Mouse (Mus musculus): ENCODE results near the gene Gm17359.

Gene Gm17359

GRCm38 (mm10) chr3:79478400-79478799 is 141.9 kb downstream of the Gm17359 start:
- no peak for DNase-seq (ENCODE audit: low spot score)

DNA sequence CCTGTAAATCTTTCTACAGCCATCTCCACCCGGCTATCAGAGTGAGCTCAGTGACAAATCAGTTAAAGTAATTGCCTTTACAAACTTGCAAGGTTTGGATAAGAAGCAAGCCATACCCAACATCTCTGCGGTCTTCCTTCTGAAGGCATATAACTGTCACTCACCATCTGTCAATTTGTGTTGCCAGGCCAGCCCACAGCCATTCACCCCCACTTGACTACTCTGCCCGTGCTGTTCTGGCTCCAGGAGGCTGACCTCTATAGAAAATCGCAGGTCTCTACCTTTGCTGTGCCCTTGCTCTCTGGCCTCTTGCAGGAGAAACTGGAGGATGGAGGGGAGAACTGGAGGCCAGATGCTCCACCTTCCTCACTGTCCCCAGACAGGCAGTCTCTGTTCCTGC is 142.4 kb downstream of the Gm17359 start:
- DNase-seq (ENCODE audit: low spot score), result no peak

- no peak for DNase-seq (ENCODE audit: low spot score)
These were observed 148.0 kb downstream of the Gm17359 start for GRCm38 (mm10) chr3:79484286-79485063.

DNA sequence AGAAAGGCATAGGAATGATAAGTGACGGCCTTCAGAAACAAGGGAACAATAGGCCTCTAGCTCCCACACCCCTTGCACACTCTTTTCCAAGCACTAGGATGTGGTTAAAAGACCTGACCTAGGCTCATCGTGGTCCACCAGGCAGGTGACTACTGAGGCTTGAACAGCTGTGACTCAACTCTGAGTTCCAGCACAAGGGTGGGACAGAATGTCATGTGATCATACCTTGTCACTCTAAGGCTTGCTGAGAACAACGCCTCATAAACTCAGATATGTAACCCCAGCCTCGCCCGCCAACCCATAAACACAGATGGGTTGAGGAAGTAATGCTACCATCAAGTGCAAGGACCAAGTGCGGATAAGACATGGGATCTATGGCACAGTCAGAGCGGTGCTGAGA is 151.6 kb downstream of the Gm17359 start:
- no peak for DNase-seq (ENCODE audit: low spot score)

- no peak for DNase-seq (ENCODE audit: low spot score)
These were observed 153.6 kb downstream of the Gm17359 start for GRCm38 (mm10) chr3:79490102-79490501.

DNA sequence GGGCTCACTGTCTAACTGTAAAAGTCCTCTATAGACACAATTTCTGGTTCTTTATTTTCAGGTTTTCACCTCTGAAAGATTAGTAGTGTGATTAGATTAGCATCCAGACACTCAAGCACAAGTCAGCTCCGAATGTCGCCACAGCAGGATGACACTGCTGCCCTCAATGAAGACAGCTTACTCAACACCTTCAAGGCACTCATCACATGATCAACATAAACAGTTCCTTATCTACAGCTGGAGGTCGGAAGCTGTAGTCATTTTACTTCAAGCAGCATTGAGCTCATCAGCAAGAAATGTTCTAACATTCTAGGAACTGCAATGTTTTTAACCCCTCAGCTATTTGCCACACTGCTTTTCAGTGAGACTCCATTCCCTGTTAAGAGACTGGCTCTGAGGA is 155.2 kb downstream of the Gm17359 start:
- DNase-seq (ENCODE audit: low spot score), result no peak

DNA sequence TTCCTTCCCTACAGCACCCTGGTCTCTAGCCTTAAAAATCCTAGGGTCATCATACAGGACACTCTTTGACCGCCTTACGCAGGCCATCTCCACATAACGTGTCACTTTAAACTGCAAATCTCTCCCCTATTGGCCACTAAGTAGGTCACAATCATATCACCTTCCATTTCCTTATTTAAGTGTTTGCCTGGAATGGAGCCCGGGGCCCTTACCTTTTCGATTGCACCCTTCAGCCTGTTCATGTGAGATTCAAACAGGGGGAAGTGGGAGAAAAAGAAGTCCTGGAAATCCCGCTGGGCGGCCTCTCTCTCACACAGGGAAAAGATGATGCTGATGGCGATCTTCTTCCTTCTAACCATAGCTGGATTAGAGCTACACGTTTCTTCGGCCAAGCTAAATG is 156.6 kb downstream of the Gm17359 start:
- DNase-seq (ENCODE audit: low spot score), result no peak

DNA sequence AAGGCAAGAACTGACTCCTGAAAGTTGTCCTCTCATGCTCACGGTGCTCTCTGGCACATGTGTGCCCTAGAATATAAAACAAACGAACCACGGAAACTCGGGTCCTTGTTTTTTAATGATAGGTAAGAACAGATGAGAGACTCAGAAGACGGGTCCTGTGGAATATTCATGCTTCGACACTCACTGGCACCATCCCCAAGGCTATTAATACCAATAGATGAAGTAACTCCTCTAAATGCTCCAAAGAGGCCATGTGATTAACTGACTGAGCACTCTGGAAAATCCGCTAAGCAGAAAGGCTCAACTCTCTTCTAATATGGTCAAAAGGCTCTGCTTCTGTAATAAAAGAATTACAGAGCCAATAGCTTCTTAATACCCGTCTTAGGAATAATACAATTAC is 157.6 kb downstream of the Gm17359 start:
- no peak for DNase-seq (ENCODE audit: low spot score)

GRCm38 (mm10) chr3:79495151-79495550 is 158.7 kb downstream of the Gm17359 start:
- no peak for DNase-seq (ENCODE audit: low spot score)

- DNase-seq (ENCODE audit: low spot score), result no peak
These were observed 160.2 kb downstream of the Gm17359 start for GRCm38 (mm10) chr3:79496668-79497067.

DNA sequence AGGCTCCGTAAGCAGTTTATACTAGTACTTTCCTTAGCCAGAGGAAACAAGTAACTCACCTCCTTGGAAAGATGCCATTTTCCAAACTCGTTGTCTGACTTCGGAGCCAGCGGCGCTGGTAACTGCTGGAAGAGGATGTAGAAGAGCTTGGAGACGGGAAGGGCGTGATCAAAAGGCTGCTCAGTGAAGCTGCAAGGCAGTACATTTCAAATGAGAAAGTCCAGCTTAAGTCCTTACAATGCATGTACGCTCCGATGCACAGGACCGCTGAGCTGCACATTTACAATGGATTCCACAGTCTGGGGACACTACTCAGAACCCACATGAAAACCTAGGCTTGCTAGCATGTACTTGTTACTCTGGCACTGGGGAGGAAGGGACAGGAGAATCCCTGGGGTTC is 163.8 kb downstream of the Gm17359 start:
- no peak for DNase-seq (ENCODE audit: low spot score)

- DNase-seq (ENCODE audit: low spot score), result no peak
These were observed 164.8 kb downstream of the Gm17359 start for GRCm38 (mm10) chr3:79501166-79501728.
